Mouse (Mus musculus): ENCODE measurements at regions not wholly inside any gene's neighbourhood (a gene's known extent, or its start where the extent isn't known, plus 50 kb on each side); places are given as distances from the start of the nearest gene placed in this dataset.

GRCm38 (mm10) chr9:89532435-89532834, 90.5 kb downstream of the Minar1 start:
- Histone ChIP-seq H3K27me3 (ENCODE audit: control insufficient read depth, insufficient read depth, low read length) (no peaks in the 10 kb centered on the region), H3K4me3 (ENCODE audit: low read depth, low read length) (no peak overlapping the region), H3K4me1 (ENCODE audit: control insufficient read depth, insufficient read depth, insufficient read length, low read length) (no peaks in the 10 kb centered on the region), H3K27ac (ENCODE audit: insufficient read depth, low read depth, low read length) (no peak overlapping the region), H3K36me3 (ENCODE audit: control insufficient read depth, insufficient read depth, low read length) (no peaks in the 10 kb centered on the region)
- 60% methylated on average over 2 of the region's 2 CpGs for WGBS
- TF ChIP-seq POLR2A (IDR thresholded peaks at IDR 0.05; ENCODE audit: low read depth, low read length): no peak
- TF ChIP-seq CTCF (IDR thresholded peaks at IDR 0.05; ENCODE audit: extremely low read depth, insufficient read length, insufficient replicate concordance, low read depth, low read length): no peak

GRCm38 (mm10) chr9:89524137-89524536, 98.8 kb downstream of the Minar1 start:
- WGBS: 70% methylated on average over 1 of the region's 1 CpGs
- TF ChIP-seq CTCF (IDR thresholded peaks at IDR 0.05; ENCODE audit: extremely low read depth, insufficient read length, insufficient replicate concordance, low read depth, low read length): no peak

GRCm38 (mm10) chr9:89523705-89524104, 99.2 kb downstream of the Minar1 start:
- Histone ChIP-seq H3K36me3 (ENCODE audit: control insufficient read depth, insufficient read depth, low read length) (no peaks in the 10 kb centered on the region), H3K4me3 (ENCODE audit: low read depth, low read length) (no peak overlapping the region), H3K27ac (ENCODE audit: insufficient read depth, low read depth, low read length) (no peak overlapping the region), H3K27me3 (ENCODE audit: control insufficient read depth, insufficient read depth, low read length) (no peaks in the 10 kb centered on the region), H3K4me1 (ENCODE audit: control insufficient read depth, insufficient read depth, insufficient read length, low read length) (no peaks in the 10 kb centered on the region)
- TF ChIP-seq CTCF (IDR thresholded peaks at IDR 0.05; ENCODE audit: extremely low read depth, insufficient read length, insufficient replicate concordance, low read depth, low read length) (no peak), POLR2A (IDR thresholded peaks at IDR 0.05; ENCODE audit: low read depth, low read length) (no peak)
- 65% methylated on average over 3 of the region's 3 CpGs for WGBS

More at GRCm38 (mm10) chr9:89524137-89524536, 98.8 kb downstream of the Minar1 start:
- Histone ChIP-seq H3K27me3 (ENCODE audit: control insufficient read depth, insufficient read depth, low read length) (no peaks in the 10 kb centered on the region), H3K4me1 (ENCODE audit: control insufficient read depth, insufficient read depth, insufficient read length, low read length) (no peaks in the 10 kb centered on the region), H3K27ac (ENCODE audit: insufficient read depth, low read depth, low read length) (no peak overlapping the region), H3K4me3 (ENCODE audit: low read depth, low read length) (no peak overlapping the region), H3K36me3 (ENCODE audit: control insufficient read depth, insufficient read depth, low read length) (no peaks in the 10 kb centered on the region)

GRCm38 (mm10) chr9:89508407-89509101, 114.4 kb downstream of the Minar1 start:
- TF ChIP-seq POLR2A (IDR thresholded peaks at IDR 0.05; ENCODE audit: low read depth, low read length) (no peak), CTCF (IDR thresholded peaks at IDR 0.05; ENCODE audit: extremely low read depth, insufficient read length, insufficient replicate concordance, low read depth, low read length) (no peak)
- WGBS: 85% methylated on average over 6 of the region's 6 CpGs

GRCm38 (mm10) chr9:89502083-89502482, 120.8 kb downstream of the Minar1 start:
- Histone ChIP-seq H3K27me3 (ENCODE audit: control insufficient read depth, insufficient read depth, low read length) (no peaks in the 10 kb centered on the region), H3K27ac (ENCODE audit: insufficient read depth, low read depth, low read length) (no peak overlapping the region), H3K4me3 (ENCODE audit: low read depth, low read length) (no peak overlapping the region), H3K36me3 (ENCODE audit: control insufficient read depth, insufficient read depth, low read length) (no peaks in the 10 kb centered on the region), H3K4me1 (ENCODE audit: control insufficient read depth, insufficient read depth, insufficient read length, low read length) (no peaks in the 10 kb centered on the region)
- 81% methylated on average over 2 of the region's 2 CpGs for WGBS
- TF ChIP-seq CTCF (IDR thresholded peaks at IDR 0.05; ENCODE audit: extremely low read depth, insufficient read length, insufficient replicate concordance, low read depth, low read length): no peak
- no peak for TF ChIP-seq POLR2A (IDR thresholded peaks at IDR 0.05; ENCODE audit: low read depth, low read length)

More at GRCm38 (mm10) chr9:89508407-89509101, 114.4 kb downstream of the Minar1 start:
- Histone ChIP-seq H3K4me1 (ENCODE audit: control insufficient read depth, insufficient read depth, insufficient read length, low read length) (no peaks in the 10 kb centered on the region), H3K36me3 (ENCODE audit: control insufficient read depth, insufficient read depth, low read length) (no peaks in the 10 kb centered on the region), H3K27me3 (ENCODE audit: control insufficient read depth, insufficient read depth, low read length) (no peaks in the 10 kb centered on the region), H3K27ac (ENCODE audit: insufficient read depth, low read depth, low read length) (no peak overlapping the region), H3K4me3 (ENCODE audit: low read depth, low read length) (no peak overlapping the region)

GRCm38 (mm10) chr9:89497399-89497749, 125.6 kb downstream of the Minar1 start:
- Histone ChIP-seq H3K27me3 (ENCODE audit: control insufficient read depth, insufficient read depth, low read length) (no peaks in the 10 kb centered on the region), H3K36me3 (ENCODE audit: control insufficient read depth, insufficient read depth, low read length) (no peaks in the 10 kb centered on the region), H3K27ac (ENCODE audit: insufficient read depth, low read depth, low read length) (no peak overlapping the region), H3K4me3 (ENCODE audit: low read depth, low read length) (no peak overlapping the region), H3K4me1 (ENCODE audit: control insufficient read depth, insufficient read depth, insufficient read length, low read length) (no peaks in the 10 kb centered on the region)
- WGBS: 34% methylated on average over 7 of the region's 7 CpGs
- TF ChIP-seq POLR2A (IDR thresholded peaks at IDR 0.05; ENCODE audit: low read depth, low read length) (no peak), CTCF (IDR thresholded peaks at IDR 0.05; ENCODE audit: extremely low read depth, insufficient read length, insufficient replicate concordance, low read depth, low read length) (no peak)

- Histone ChIP-seq H3K36me3 (ENCODE audit: control insufficient read depth, insufficient read depth, low read length) (no peaks in the 10 kb centered on the region), H3K27ac (ENCODE audit: insufficient read depth, low read depth, low read length) (no peak overlapping the region), H3K27me3 (ENCODE audit: control insufficient read depth, insufficient read depth, low read length) (no peaks in the 10 kb centered on the region), H3K4me1 (ENCODE audit: control insufficient read depth, insufficient read depth, insufficient read length, low read length) (no peaks in the 10 kb centered on the region), H3K4me3 (ENCODE audit: low read depth, low read length) (no peak overlapping the region)
- 35% methylated on average over 14 of the region's 14 CpGs for WGBS
- TF ChIP-seq CTCF (IDR thresholded peaks at IDR 0.05; ENCODE audit: extremely low read depth, insufficient read length, insufficient replicate concordance, low read depth, low read length): no peak
Observed at GRCm38 (mm10) chr9:89496729-89497398, 126.1 kb downstream of the Minar1 start.

Data from small intestine, adult 2 months (tissue).